Mouse (Mus musculus): ENCODE results near the gene Dnajc25.

Dnajc25 gene

GRCm38 (mm10) chr4:58994762-58995161 lies at the start of gene Dnajc25:
Gene Dnajc25, plus strand, starts transcription at chr4:58995062.
- in situ Hi-C loops (cut with MboI, MseI), result no loop called here

- in situ Hi-C loops (cut with MboI, MseI), result loop anchor here in 1 of 2 experiments (10.0 kb wide), 1 partner anchor 1024 kb away; no protein-coding TSS in a partner anchor
Measured at GRCm38 (mm10) chr4:58948391-58948790, 46.5 kb upstream of the Dnajc25 start.

GRCm38 (mm10) chr4:58952630-58953029 lies 42.2 kb upstream of the Dnajc25 start:
- in situ Hi-C loops (cut with MboI, MseI), result no loop called here

- in situ Hi-C loops (cut with MboI, MseI), result no loop called here
Measured at GRCm38 (mm10) chr4:58961719-58962118, 33.1 kb upstream of the Dnajc25 start.

GRCm38 (mm10) chr4:58963271-58963670 lies 31.6 kb upstream of the Dnajc25 start:
- in situ Hi-C loops (cut with MboI, MseI), result no loop called here

- in situ Hi-C loops (cut with MboI, MseI), result no loop called here
Measured at GRCm38 (mm10) chr4:58965136-58965535, 29.7 kb upstream of the Dnajc25 start.

GRCm38 (mm10) chr4:58970678-58971077 lies 24.2 kb upstream of the Dnajc25 start:
- in situ Hi-C loops (cut with MboI, MseI), result no loop called here

GRCm38 (mm10) chr4:58975711-58976110 lies 19.2 kb upstream of the Dnajc25 start:
- in situ Hi-C loops (cut with MboI, MseI), result no loop called here

- in situ Hi-C loops (cut with MboI, MseI), result loop anchor here in 1 of 2 experiments (5.0 kb wide), 1 partner anchor 56 kb away; the partner anchor contains the start of gene Gng10
Measured at GRCm38 (mm10) chr4:58981421-58981820, 13.4 kb upstream of the Dnajc25 start.

GRCm38 (mm10) chr4:58982806-58983205 lies 12.1 kb upstream of the Dnajc25 start:
- in situ Hi-C loops (cut with MboI, MseI), result loop anchor here in 1 of 2 experiments (5.0 kb wide), 1 partner anchor 54 kb away; the partner anchor contains the start of gene Gng10

- in situ Hi-C loops (cut with MboI, MseI), result no loop called here
Measured at GRCm38 (mm10) chr4:58985157-58985648, 9.7 kb upstream of the Dnajc25 start.

- in situ Hi-C loops (cut with MboI, MseI), result no loop called here
Measured at GRCm38 (mm10) chr4:58986540-58987190, 8.2 kb upstream of the Dnajc25 start, which contains the start of gene Ptgr1. Gene Ptgr1, minus strand, starts transcription at chr4:58987119.

- in situ Hi-C loops (cut with MboI, MseI), result no loop called here
Measured at GRCm38 (mm10) chr4:58989303-58989898, 5.5 kb upstream of the Dnajc25 start.

GRCm38 (mm10) chr4:58990609-58991434 lies 4.0 kb upstream of the Dnajc25 start:
- in situ Hi-C loops (cut with MboI, MseI), result no loop called here

GRCm38 (mm10) chr4:58992195-58992594 lies 2.7 kb upstream of the Dnajc25 start:
- in situ Hi-C loops (cut with MboI, MseI), result no loop called here

- in situ Hi-C loops (cut with MboI, MseI), result no loop called here
Measured at GRCm38 (mm10) chr4:58995251-58995693, 410 bp downstream of the Dnajc25 start.

GRCm38 (mm10) chr4:58997081-58997480 lies 2.2 kb downstream of the Dnajc25 start:
- in situ Hi-C loops (cut with MboI, MseI), result no loop called here

- in situ Hi-C loops (cut with MboI, MseI), result no loop called here
Measured at GRCm38 (mm10) chr4:58998688-58999087, 3.8 kb downstream of the Dnajc25 start.

GRCm38 (mm10) chr4:58999686-59000085 lies 4.8 kb downstream of the Dnajc25 start:
- in situ Hi-C loops (cut with MboI, MseI), result no loop called here

GRCm38 (mm10) chr4:59000614-59001013 lies 5.8 kb downstream of the Dnajc25 start:
- in situ Hi-C loops (cut with MboI, MseI), result no loop called here

GRCm38 (mm10) chr4:59002948-59003805 lies 8.3 kb downstream of the Dnajc25 start, which contains the start of gene Gm20503:
Gene Gm20503, plus strand, starts transcription at chr4:59003210.
- in situ Hi-C loops (cut with MboI, MseI), result no loop called here
